14 mouse cellular contexts compared by ENCODE assay signal in the genomic region with DNA sequence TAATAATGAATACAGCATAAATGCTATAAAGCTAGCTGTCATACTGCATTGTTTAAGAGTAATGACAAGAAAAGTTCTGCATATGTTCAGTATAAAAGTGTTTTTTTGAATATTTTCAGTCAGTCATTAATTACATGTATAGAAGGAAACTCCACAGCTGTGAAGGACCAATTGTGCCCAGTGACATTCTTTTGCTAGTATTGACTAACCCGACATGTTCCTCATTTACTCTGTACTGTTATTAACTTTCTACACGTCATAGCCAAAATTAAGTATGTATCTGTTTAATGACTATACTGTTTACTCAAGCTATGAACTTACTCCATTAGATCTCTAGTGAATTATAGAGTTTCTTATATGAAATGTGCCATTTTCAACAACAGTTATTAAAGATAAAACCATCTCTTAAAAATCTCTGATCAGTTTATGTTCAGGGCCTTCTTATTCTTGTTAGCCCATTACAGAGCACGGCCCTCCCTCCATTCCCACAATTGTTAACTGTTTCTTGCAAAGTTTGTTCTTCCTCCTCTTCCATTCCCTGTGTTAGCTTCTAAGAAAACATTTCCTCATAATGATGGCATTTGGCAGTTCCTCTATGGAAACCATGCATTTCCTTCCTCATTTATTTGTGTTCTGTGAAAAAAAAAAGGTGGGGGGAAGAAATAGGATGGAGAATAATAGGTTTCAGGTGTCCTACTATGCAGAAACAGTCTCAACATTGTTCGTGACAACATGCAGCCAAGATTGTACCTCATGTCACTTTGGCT.
"Had no signal": no experiment of that assay in that cellular context is flagged by ENCODE, and none has a peak within 500 bp of the region (broad histone marks: within the 10 kb centered on the region; RNA-seq: fewer than 3 reads in every experiment).

No protein-coding gene starts in this region.

- ATAC-seq: liver, postnatal 0 days; lung, postnatal 0 days; midbrain, embryonic 13.5 days; midbrain, embryonic 15.5 days had no signal

- DNase-seq: liver, embryonic 13.5 days; liver, postnatal 0 days; lung, adult 2 months; lung, postnatal 14 days; lung, postnatal 36 days; right cerebral cortex, adult 18-20 months; right cerebral cortex, postnatal 25 days; spleen, adult 18-20 months; thymus, adult 18-20 months; thymus, postnatal 14 days; thymus, postnatal 36 days had no signal
